8 mouse cellular contexts compared by ENCODE assay signal in the genomic region with DNA sequence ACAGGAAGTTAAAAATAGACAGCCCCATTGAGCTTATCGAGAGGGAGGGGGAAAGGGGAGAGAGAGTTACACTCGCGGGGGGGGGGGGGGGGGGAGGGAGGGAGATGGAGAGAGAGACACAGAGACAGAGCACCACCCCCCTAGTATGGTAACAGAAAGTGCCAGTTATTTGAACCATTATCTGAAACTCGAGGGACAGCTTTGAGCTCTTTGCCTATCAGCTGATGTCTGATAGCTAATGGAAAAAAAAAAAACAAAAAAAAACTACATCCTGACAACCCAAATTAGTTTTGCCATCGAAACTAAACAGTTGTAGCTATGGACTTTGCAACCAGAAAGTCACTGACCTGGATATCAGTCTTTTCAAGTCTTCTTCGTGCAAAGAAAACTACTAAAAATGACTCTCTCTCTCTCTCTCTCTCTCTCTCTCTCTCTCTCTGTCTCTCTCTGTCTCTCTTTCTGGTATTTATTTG. TPM values are rescaled to one million over a fixed set of nuclear protein-coding genes. Genes with fewer than 3 reads are reported as not detected.
DNase-seq lines count a peak whose midpoint lies in the region; ATAC-seq and TF ChIP-seq lines count a peak whose summit lies in the region.

A gene (minus strand): TSS at position 4 of the 473 bp plus-strand sequence.

- intact Hi-C loops in heart, postnatal 25 days (cut with DNase I): no loop called here

- no peaks in the 10 kb centered on the region for H3K27me3 ChIP-seq in embryonic facial prominence, embryonic 12.5 days
- no peaks in the 10 kb centered on the region for H3K27me3 ChIP-seq in limb, embryonic 15.5 days
- no peaks in the 10 kb centered on the region for H3K27me3 ChIP-seq in stomach, postnatal 0 days (ENCODE audit: control insufficient read depth, insufficient read depth, low read length)

- peak within 1 kb of the TSS; percentile 90 for H3K27ac ChIP-seq in layer of hippocampus, adult 2 months
- peak within 1 kb of the TSS; percentile 42; the same call in 1 of the 2 replicates for H3K27ac ChIP-seq in embryonic facial prominence, embryonic 12.5 days
- H3K27ac ChIP-seq in limb, embryonic 15.5 days: peak within 1 kb of the TSS; percentile 61
- H3K27ac ChIP-seq in stomach, postnatal 0 days (replicated peaks): peak within 1 kb of the TSS; percentile 88

- no peak for TF ChIP-seq EP300 in stomach, postnatal 0 days (optimal IDR thresholded peaks at IDR 0.05)

- H3K4me1 ChIP-seq in embryonic facial prominence, embryonic 12.5 days: peaks cover 13% of the 10 kb centered on the region
- H3K4me1 ChIP-seq in limb, embryonic 15.5 days: peaks cover 21% of the 10 kb centered on the region
- H3K4me1 ChIP-seq in stomach, postnatal 0 days (replicated peaks; ENCODE audit: control insufficient read depth, insufficient read depth): peaks cover 2% of the 10 kb centered on the region; the same call in 1 of the 2 replicates

- TF ChIP-seq CTCF in layer of hippocampus, adult 2 months (conservative IDR thresholded peaks at IDR 0.05): no peak
- no peak for TF ChIP-seq CTCF in stomach, postnatal 0 days (IDR thresholded peaks at IDR 0.05; ENCODE audit: low read depth)

- H3K4me3 ChIP-seq in layer of hippocampus, adult 2 months: peak within 1 kb of the TSS; percentile 51
- peak within 1 kb of the TSS; percentile 44 for H3K4me3 ChIP-seq in embryonic facial prominence, embryonic 12.5 days
- H3K4me3 ChIP-seq in limb, embryonic 15.5 days: peak within 1 kb of the TSS; percentile 48
- peak within 1 kb of the TSS; percentile 61 for H3K4me3 ChIP-seq in stomach, postnatal 0 days (ENCODE audit: low read depth, low read length)

- no peak for ATAC-seq in embryonic facial prominence, embryonic 12.5 days (ENCODE audit: insufficient number of reproducible peaks, insufficient read depth, low FRiP score, low TSS enrichment)
- ATAC-seq in limb, embryonic 15.5 days (ENCODE audit: insufficient number of reproducible peaks, low FRiP score, low TSS enrichment, low read depth): no peak
- no peak for ATAC-seq in stomach, postnatal 0 days (ENCODE audit: low FRiP score, low TSS enrichment)

- WGBS in embryonic facial prominence, embryonic 12.5 days: 10% methylated on average over 5 of the region's 6 CpGs
- 11% methylated on average over 5 of the region's 6 CpGs for WGBS in limb, embryonic 15.5 days
- 1% methylated on average over 3 of the region's 6 CpGs for WGBS in stomach, postnatal 0 days

- no peaks in the 10 kb centered on the region for H3K36me3 ChIP-seq in embryonic facial prominence, embryonic 12.5 days
- no peaks in the 10 kb centered on the region for H3K36me3 ChIP-seq in limb, embryonic 15.5 days
- no peaks in the 10 kb centered on the region for H3K36me3 ChIP-seq in stomach, postnatal 0 days (ENCODE audit: control insufficient read depth, insufficient read depth, low read length)

- peak within 1 kb of the TSS; percentile 88 for H3K4me2 ChIP-seq in embryonic facial prominence, embryonic 12.5 days (replicated peaks)
- H3K4me2 ChIP-seq in limb, embryonic 15.5 days: peak within 1 kb of the TSS; percentile 77
- peak within 1 kb of the TSS; percentile 92 for H3K4me2 ChIP-seq in stomach, postnatal 0 days (replicated peaks; ENCODE audit: low read depth)

- H3K9ac ChIP-seq in embryonic facial prominence, embryonic 12.5 days: peak within 1 kb of the TSS; percentile 44; the same call in 1 of the 2 replicates
- H3K9ac ChIP-seq in limb, embryonic 15.5 days: peak within 1 kb of the TSS; percentile 44
- H3K9ac ChIP-seq in stomach, postnatal 0 days (ENCODE audit: low read length): peak within 1 kb of the TSS; percentile 70

- H3K9me3 ChIP-seq in embryonic facial prominence, embryonic 12.5 days: no peaks in the 10 kb centered on the region
- no peaks in the 10 kb centered on the region for H3K9me3 ChIP-seq in limb, embryonic 15.5 days
- H3K9me3 ChIP-seq in stomach, postnatal 0 days (ENCODE audit: control insufficient read depth, low read length): no peaks in the 10 kb centered on the region

- DNase-seq in layer of hippocampus, adult 2 months (ENCODE audit: low spot score in 2 of 2): no peak
- no peak for DNase-seq in layer of hippocampus, adult 9-11 months
- no peak for DNase-seq in heart, postnatal 25 days (ENCODE audit: low spot score)
- no peak for DNase-seq in stomach, postnatal 0 days (ENCODE audit: low spot score)
- DNase-seq in ovary, postnatal 36 days (ENCODE audit: low spot score): no peak
- no peak for DNase-seq in right cerebral cortex, postnatal 4 days

RNA-seq across cellular contexts. Expression of the gene that starts here (rescaled TPM):
- total RNA-seq in layer of hippocampus, adult 2 months (2021): 10 to 100 TPM; 17.1 to 27.7 TPM
- polyA plus RNA-seq in embryonic facial prominence, embryonic 12.5 days (2016; fragmentation: Nextera tagmentation; extraction: Ambion mirVana): 9.0 and 14.9 TPM in 2 replicates
- total RNA-seq in heart, postnatal 25 days (2021): 100 to 1,000 TPM; 239 to 243 TPM
- 15.9 and 24.5 TPM in 2 replicates for polyA plus RNA-seq in limb, embryonic 15.5 days (2015; fragmentation: Nextera tagmentation; extraction: Ambion mirVana)
- 5.6 and 6.7 TPM in 2 replicates for polyA plus RNA-seq in stomach, postnatal 0 days (2015; fragmentation: Nextera tagmentation; extraction: Ambion mirVana)

Comparison
In these comparisons a context has a peak if more than half of its experiments do, and no peak if none do; other contexts are left out.
1. RNA of the gene that starts here (total RNA-seq): 239 to 243 TPM in heart, postnatal 25 days; 17.1 to 27.7 TPM in layer of hippocampus, adult 2 months; every median in the first group is over 4 times any median in the second.
2. Peak in every context shown above with its lines, with median percentiles within 50 percentile points of each other: H3K27ac ChIP-seq, H3K4me3 ChIP-seq, H3K4me2 ChIP-seq and H3K9ac ChIP-seq.